19 mouse cellular contexts compared by ENCODE assay signal in genomic region chr9:44116182-44116581, GRCm38 (mm10). TPM values are rescaled to one million over a fixed set of nuclear protein-coding genes. Genes with fewer than 3 reads are reported as not detected.
A peak's percentile ranks its signal among the peaks of the same experiment; 100 is the strongest.
DNase-seq lines count a peak whose midpoint lies in the region; ATAC-seq and TF ChIP-seq lines count a peak whose summit lies in the region.
"Had no signal": no experiment of that assay in that cellular context is flagged by ENCODE, and none has a peak within 500 bp of the region (broad histone marks: within the 10 kb centered on the region; RNA-seq: fewer than 3 reads in every experiment).

No protein-coding gene starts in this region.

- 95% methylated on average over 4 of the region's 4 CpGs for WGBS in thymus, adult 2 months
- WGBS in stomach, postnatal 0 days = 92% methylated on average over 4 of the region's 4 CpGs

- no peaks in the 10 kb centered on the region for H3K9me3 ChIP-seq in stomach, postnatal 0 days (ENCODE audit: control insufficient read depth, low read length)
- H3K9me3 ChIP-seq: limb, embryonic 13.5 days had no signal

- no peaks in the 10 kb centered on the region for H3K27me3 ChIP-seq in thymus, adult 2 months (ENCODE audit: control insufficient read depth, insufficient read depth, low read length)
- H3K27me3 ChIP-seq in stomach, postnatal 0 days (ENCODE audit: control insufficient read depth, insufficient read depth, low read length) = no peaks in the 10 kb centered on the region
- H3K27me3 ChIP-seq: limb, embryonic 13.5 days had no signal

- no peak for TF ChIP-seq POLR2A in thymus, adult 2 months (IDR thresholded peaks at IDR 0.05; ENCODE audit: control insufficient read depth, extremely low read depth, insufficient read depth, low read length, poor library complexity)

- H3K36me3 ChIP-seq in thymus, adult 2 months (ENCODE audit: control insufficient read depth, insufficient read depth, low read length) = no peaks in the 10 kb centered on the region
- H3K36me3 ChIP-seq in stomach, postnatal 0 days (ENCODE audit: control insufficient read depth, insufficient read depth, low read length) = no peaks in the 10 kb centered on the region
- H3K36me3 ChIP-seq: limb, embryonic 13.5 days had no signal

- H3K4me1 ChIP-seq in thymus, adult 2 months (replicated peaks; ENCODE audit: control insufficient read depth, insufficient read depth, low read length) = peaks cover 29% of the 10 kb centered on the region
- H3K4me1 ChIP-seq in stomach, postnatal 0 days (replicated peaks; ENCODE audit: control insufficient read depth, insufficient read depth) = no peaks in the 10 kb centered on the region

- peak; percentile 39 for TF ChIP-seq CTCF in layer of hippocampus, adult 2 months (conservative IDR thresholded peaks at IDR 0.05)
- TF ChIP-seq CTCF in thymus, adult 2 months (IDR thresholded peaks at IDR 0.05; ENCODE audit: borderline replicate concordance, control insufficient read depth, extremely low read depth, insufficient read depth, low read length, poor library complexity) = no peak
- peak; percentile 49 for TF ChIP-seq CTCF in stomach, postnatal 0 days (IDR thresholded peaks at IDR 0.05; ENCODE audit: low read depth)

- H3K4me3 ChIP-seq in layer of hippocampus, adult 2 months = no peak overlapping the region
- no peak overlapping the region for H3K4me3 ChIP-seq in thymus, adult 2 months (ENCODE audit: control insufficient read depth, insufficient read depth, low read length)
- no peak overlapping the region for H3K4me3 ChIP-seq in stomach, postnatal 0 days (ENCODE audit: low read depth, low read length)
- H3K4me3 ChIP-seq: limb, embryonic 13.5 days had no signal

- no peak overlapping the region for H3K4me2 ChIP-seq in stomach, postnatal 0 days (replicated peaks; ENCODE audit: low read depth)
- H3K4me2 ChIP-seq: limb, embryonic 13.5 days had no signal

- H3K9ac ChIP-seq in stomach, postnatal 0 days (ENCODE audit: low read length) = no peak overlapping the region
- H3K9ac ChIP-seq: limb, embryonic 13.5 days had no signal

- H3K27ac ChIP-seq in layer of hippocampus, adult 2 months = no peak overlapping the region
- peak overlapping the region; percentile 76; the same call in 1 of the 2 replicates for H3K27ac ChIP-seq in thymus, adult 2 months (ENCODE audit: control insufficient read depth, insufficient read depth, low read length)
- no peak overlapping the region for H3K27ac ChIP-seq in stomach, postnatal 0 days (replicated peaks)
- H3K27ac ChIP-seq: limb, embryonic 13.5 days had no signal

- ATAC-seq in CD4-positive, CD25-positive, alpha-beta regulatory T cell, adult 4 months = no peak
- no peak for ATAC-seq in stomach, postnatal 0 days (ENCODE audit: low FRiP score, low TSS enrichment)
- ATAC-seq: activated CD4-positive, CD25-positive, alpha-beta regulatory T cell, adult 4 months; midbrain, embryonic 16.5 days had no signal

- TF ChIP-seq EP300 in stomach, postnatal 0 days (optimal IDR thresholded peaks at IDR 0.05) = no peak

- peak; percentile 45 for DNase-seq in CD4-positive, CD25-positive, alpha-beta regulatory T cell, adult 2 months (ENCODE audit: low read depth, low spot score)
- DNase-seq in layer of hippocampus, adult 2 months (ENCODE audit: low spot score in 2 of 2) = no peak
- DNase-seq in layer of hippocampus, adult 11-12 months (ENCODE audit: low spot score) = no peak
- no peak for DNase-seq in thymus, adult 2 months
- no peak for DNase-seq in thymus, adult 18-20 months
- DNase-seq in stomach, postnatal 0 days (ENCODE audit: low spot score) = no peak
- no peak for DNase-seq in kidney, postnatal 36 days
- DNase-seq: adrenal gland, postnatal 25 days; cerebellum, adult 9-11 months; gastrocnemius, postnatal 14 days; heart, postnatal 14 days; lung, adult 18-20 months had no signal

RNA-seq across cellular contexts. Expression of gene Rnf26, which starts 2.9 kb away (rescaled TPM):
- polyA plus RNA-seq in CD4-positive, CD25-positive, alpha-beta regulatory T cell, adult 4 months (2017; shearing (Covaris generic)) = 1 to 10 TPM; 4.9 to 5.0 TPM
- 10 to 100 TPM; 29.2 to 30.7 TPM for total RNA-seq in layer of hippocampus, adult 2 months (2021)
- 72.3 and 119 TPM in 2 replicates for polyA plus RNA-seq in thymus, adult 2 months (2012; rRNA removed)
- 22.0 and 22.2 TPM in 2 replicates for polyA plus RNA-seq in stomach, postnatal 0 days (2015; fragmentation: Nextera tagmentation; extraction: Ambion mirVana)

RNA-seq across cellular contexts. Expression of gene Gm49380, which starts 2.9 kb away (rescaled TPM):
- not detected for polyA plus RNA-seq in CD4-positive, CD25-positive, alpha-beta regulatory T cell, adult 4 months (2017; shearing (Covaris generic))
- total RNA-seq in layer of hippocampus, adult 2 months (2021) = under 1 TPM; 0.27 to 0.38 TPM
- not detected in 2 replicates for polyA plus RNA-seq in thymus, adult 2 months (2012; rRNA removed)
- 0.05 TPM in 1 of 2 replicates, not detected in the other for polyA plus RNA-seq in stomach, postnatal 0 days (2015; fragmentation: Nextera tagmentation; extraction: Ambion mirVana)
- total RNA-seq: left cerebral cortex, postnatal 10 days had no signal
- polyA plus RNA-seq: activated CD4-positive, CD25-positive, alpha-beta regulatory T cell, adult 4 months had no signal

RNA-seq across cellular contexts. Expression of gene C1qtnf5, which starts 9.1 kb away (rescaled TPM):
- polyA plus RNA-seq in CD4-positive, CD25-positive, alpha-beta regulatory T cell, adult 4 months (2017; shearing (Covaris generic)) = not detected
- total RNA-seq in layer of hippocampus, adult 2 months (2021) = 10 to 100 TPM; 12.3 to 14.4 TPM
- 3.4 and 5.0 TPM in 2 replicates for polyA plus RNA-seq in thymus, adult 2 months (2012; rRNA removed)
- 5.3 and 6.5 TPM in 2 replicates for polyA plus RNA-seq in stomach, postnatal 0 days (2015; fragmentation: Nextera tagmentation; extraction: Ambion mirVana)
- polyA plus RNA-seq: activated CD4-positive, CD25-positive, alpha-beta regulatory T cell, adult 4 months had no signal

RNA-seq across cellular contexts. Expression of gene Mfrp, which starts 14.7 kb away (rescaled TPM):
- polyA plus RNA-seq in CD4-positive, CD25-positive, alpha-beta regulatory T cell, adult 4 months (2017; shearing (Covaris generic)) = not detected
- total RNA-seq in layer of hippocampus, adult 2 months (2021) = 1 to 10 TPM in 1 of 2 experiments, not detected in 1; 1.3 TPM
- polyA plus RNA-seq in thymus, adult 2 months (2012; rRNA removed) = 0.09 TPM in 1 of 2 replicates, not detected in the other
- not detected in 2 replicates for polyA plus RNA-seq in stomach, postnatal 0 days (2015; fragmentation: Nextera tagmentation; extraction: Ambion mirVana)
- total RNA-seq: adrenal gland, postnatal 25 days; heart, postnatal 14 days had no signal
- polyA plus RNA-seq: activated CD4-positive, CD25-positive, alpha-beta regulatory T cell, adult 4 months; embryonic facial prominence, embryonic 14.5 days; thymus, postnatal 0 days had no signal

RNA-seq across cellular contexts. Expression of gene Mcam, which starts 18.1 kb away (rescaled TPM):
- polyA plus RNA-seq in CD4-positive, CD25-positive, alpha-beta regulatory T cell, adult 4 months (2017; shearing (Covaris generic)) = under 1 TPM in 1 of 2 experiments, not detected in 1; 0.34 TPM
- total RNA-seq in layer of hippocampus, adult 2 months (2021) = 10 to 100 TPM; 10.1 to 15.9 TPM
- 13.0 and 18.7 TPM in 2 replicates for polyA plus RNA-seq in thymus, adult 2 months (2012; rRNA removed)
- 43.9 and 44.5 TPM in 2 replicates for polyA plus RNA-seq in stomach, postnatal 0 days (2015; fragmentation: Nextera tagmentation; extraction: Ambion mirVana)
